Mouse (Mus musculus) heart, embryonic 16.5 days (tissue): ENCODE data around the gene Rapgef4. TPM values are rescaled to one million over a fixed set of nuclear protein-coding genes. Genes with fewer than 3 reads are reported as not detected.
A peak's percentile ranks its signal among the peaks of the same experiment; 100 is the strongest.
"Not testable (repeated sequence)": the region's sequence is repeated elsewhere in the genome, so short reads cannot be mapped to it uniquely, and the experiment has no call there.

Experiments used
- ATAC-seq: fragments of 200-750 bp; cut with Nextera tagmentation; replicated peaks from 2 replicates; pipeline ENCODE4 v1.8.0; 2017; ENCODE audit warnings: moderate number of reproducible peaks; ENCODE audit not compliant: insufficient read depth, low FRiP score; ENCODE audit errors: extremely low read depth
- H3K27ac ChIP-seq: fragments of 300-500 bp; sonication (generic); 2 replicates; pipeline ENCODE4 v1.5.1; 2014; ENCODE audit warnings: mild to moderate bottlenecking, low read length, control low read depth, moderate library complexity
- H3K27me3 ChIP-seq: fragments of 300-500 bp; sonication (generic); 2 replicates; pipeline ENCODE4 v1.6.1; 2014; ENCODE audit warnings: low read length, mixed read lengths; ENCODE audit not compliant: control insufficient read depth, insufficient read depth
- H3K36me3 ChIP-seq: fragments of 300-500 bp; sonication (generic); 2 replicates; pipeline ENCODE4 v1.6.1; 2014; ENCODE audit not compliant: control insufficient read depth, insufficient read depth
- H3K4me1 ChIP-seq: fragments of 300-500 bp; sonication (generic); 2 replicates; pipeline ENCODE4 v1.6.1; 2014; ENCODE audit warnings: low read length, mixed read lengths; ENCODE audit not compliant: control insufficient read depth, insufficient read depth
- H3K4me2 ChIP-seq: fragments of 300-500 bp; sonication (generic); 2 replicates; pipeline ENCODE4 v1.6.1; 2014; ENCODE audit warnings: low read depth, mild to moderate bottlenecking, control low read depth, low read length
- H3K4me3 ChIP-seq: fragments of 300-500 bp; sonication (generic); 2 replicates; pipeline ENCODE4 v1.5.1; 2014; ENCODE audit warnings: mild to moderate bottlenecking, control low read depth, low read length
- H3K9ac ChIP-seq: fragments of 300-500 bp; sonication (generic); 2 replicates; pipeline ENCODE4 v1.6.1; 2014; ENCODE audit warnings: low read length, control low read depth
- H3K9me3 ChIP-seq: fragments of 300-500 bp; sonication (generic); replicated peaks from 2 replicates; pipeline ENCODE4 v1.6.1; 2016; ENCODE audit warnings: low read length; ENCODE audit not compliant: control insufficient read depth
- WGBS: fragments of 180-500 bp; shearing (Covaris S2); extraction: QIAGEN DNeasy Blood & Tissue Kit; methylation state at CpG from one replicate; pipeline ENCODE4 v1.1.7; 2014; 5-methylcytosine and 5-hydroxymethylcytosine counted together
- polyA plus RNA-seq: library from polyadenylated mRNA; unstranded; fragments of >200 nt; fragmentation: Nextera tagmentation; extraction: Ambion mirVana; gene quantifications from 2 replicates; pipeline ENCODE4 v1.2.1, GENCODE M21; 2015

Rapgef4 gene
- polyA plus RNA-seq, 1 experiment from 2014 or later: 4.1 TPM

DNA sequence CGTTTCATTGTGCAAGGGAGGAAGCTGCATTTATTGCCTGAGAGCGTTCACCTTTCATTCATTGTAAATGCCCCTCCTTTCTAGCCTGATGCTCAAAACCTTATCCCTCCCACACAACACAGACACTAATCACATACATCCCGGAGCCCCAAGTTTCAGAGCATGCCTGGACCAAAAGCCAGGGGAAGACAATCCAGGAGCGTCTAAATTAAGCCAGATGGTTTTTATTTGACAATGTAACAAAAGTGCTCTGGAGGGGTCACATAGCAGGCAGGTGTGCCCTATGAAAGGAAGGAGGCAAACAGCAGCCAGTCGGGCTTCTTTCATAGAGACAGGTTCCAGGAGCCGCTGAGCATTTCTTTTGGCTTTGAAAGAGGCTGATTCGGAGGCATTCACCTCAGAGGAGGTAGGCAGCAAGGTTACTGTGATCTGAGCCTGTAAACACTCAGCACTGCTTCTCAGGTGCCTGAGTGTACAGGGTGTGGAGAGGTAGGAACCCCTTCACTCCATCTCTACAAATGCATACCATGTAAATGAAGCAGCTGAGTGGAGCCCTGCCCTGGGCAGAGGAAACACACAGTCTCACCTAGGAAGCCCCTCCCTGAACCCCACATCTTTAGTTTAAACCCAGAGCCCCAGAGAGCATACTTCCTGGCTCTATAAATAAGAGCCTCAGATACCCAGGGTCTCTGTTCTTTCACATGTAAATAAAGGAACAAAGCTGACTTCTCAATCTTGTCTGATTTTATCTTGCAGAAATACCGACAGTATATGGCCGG is 155.6 kb downstream of the Rapgef4 start:
- Histone ChIP-seq H3K27me3 (no peaks in the 10 kb centered on the region), H3K36me3 (no peaks in the 10 kb centered on the region), H3K9me3 (no peaks in the 10 kb centered on the region), H3K4me3 (no peak overlapping the region), H3K27ac (no peak overlapping the region), H3K4me2 (no peak overlapping the region), H3K9ac (no peak overlapping the region), H3K4me1 (peaks cover 4% of the 10 kb centered on the region; the same call in 1 of the 2 replicates)
- WGBS: 55% methylated on average over 9 of the region's 9 CpGs
- no peak for ATAC-seq

DNA sequence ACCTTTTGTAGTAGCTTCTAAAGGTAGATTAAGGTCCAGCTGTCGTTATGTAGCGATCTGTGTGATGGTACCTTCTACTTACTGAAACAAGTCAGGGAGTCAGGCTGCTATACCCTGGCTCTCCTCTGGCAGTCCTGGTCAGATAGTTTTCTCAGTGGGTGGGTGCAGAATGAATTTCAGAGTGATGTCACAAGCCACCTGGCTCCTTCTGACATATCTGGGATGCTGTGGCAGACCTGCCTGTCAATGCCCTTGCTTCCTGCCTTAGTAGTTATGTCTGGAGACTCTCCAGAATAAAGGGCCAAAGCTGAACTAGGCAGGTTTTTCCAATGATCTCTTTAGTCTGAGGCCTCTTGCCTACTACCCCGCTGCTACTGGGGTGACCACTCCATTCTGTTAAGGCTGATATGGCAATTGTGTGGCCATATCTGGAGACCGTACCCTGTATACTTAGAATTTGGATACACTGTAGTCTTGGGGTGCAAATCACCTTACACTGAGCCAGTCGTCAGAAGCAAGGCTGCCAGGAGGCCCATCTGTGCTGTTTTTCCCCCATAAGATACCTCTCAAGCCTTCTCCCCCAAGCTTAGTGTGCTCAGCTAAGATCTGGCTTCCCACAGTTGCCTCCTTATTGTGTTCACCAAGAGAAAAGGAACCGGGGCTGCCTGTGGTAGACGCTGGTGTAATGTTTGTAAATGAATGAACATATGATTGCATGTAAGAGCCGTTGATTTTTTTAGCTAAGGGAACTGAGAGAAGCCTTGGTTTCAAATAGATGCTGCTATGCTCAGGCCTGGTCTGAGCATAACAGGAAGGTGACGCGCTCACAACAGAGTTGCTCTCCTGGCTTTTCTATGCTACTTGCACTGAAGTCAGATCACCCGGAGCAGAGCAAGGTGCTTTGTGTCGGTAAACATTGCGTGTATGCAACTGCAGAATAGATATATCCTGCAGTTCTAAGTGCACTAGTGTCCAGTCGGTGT is 159.1 kb downstream of the Rapgef4 start:
- no peak overlapping the region for H3K9ac ChIP-seq
- WGBS: 84% methylated on average over 14 of the region's 14 CpGs

DNA sequence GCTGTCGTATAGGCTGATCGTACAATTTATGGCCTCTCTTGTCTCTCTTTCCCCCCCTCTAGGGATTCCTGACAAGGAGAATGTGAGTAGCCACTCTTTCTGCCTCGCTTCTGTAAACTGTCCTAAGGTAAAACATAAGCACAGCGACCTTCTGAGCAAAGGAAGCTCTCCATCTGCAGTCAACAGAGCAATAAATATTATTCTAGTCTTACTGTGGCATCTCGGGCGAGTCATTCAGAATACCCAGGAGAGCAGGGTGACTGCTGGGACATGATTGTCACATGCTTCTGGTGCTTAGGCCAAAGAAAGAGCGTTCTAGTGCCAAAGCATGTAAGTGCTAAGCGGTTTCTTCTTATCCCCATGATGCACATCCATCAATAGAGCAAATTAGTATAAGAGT is 160.1 kb downstream of the Rapgef4 start:
- 78% methylated on average over 8 of the region's 8 CpGs for WGBS
- no peak overlapping the region for H3K4me2 ChIP-seq
- no peaks in the 10 kb centered on the region for H3K36me3 ChIP-seq
- no peak overlapping the region for H3K4me3 ChIP-seq
- peaks cover 11% of the 10 kb centered on the region for H3K4me1 ChIP-seq
- H3K9me3 ChIP-seq: no peaks in the 10 kb centered on the region
- no peak overlapping the region for H3K9ac ChIP-seq
- ATAC-seq: no peak
- H3K27ac ChIP-seq: no peak overlapping the region
- H3K27me3 ChIP-seq: no peaks in the 10 kb centered on the region

More for the DNA sequence above, 159.1 kb downstream of the Rapgef4 start:
- ATAC-seq: no peak
- Histone ChIP-seq H3K27ac (no peak overlapping the region), H3K27me3 (no peaks in the 10 kb centered on the region), H3K4me3 (no peak overlapping the region), H3K9me3 (no peaks in the 10 kb centered on the region), H3K4me1 (peaks cover 8% of the 10 kb centered on the region; the same call in 1 of the 2 replicates), H3K4me2 (no peak overlapping the region), H3K36me3 (no peaks in the 10 kb centered on the region)

DNA sequence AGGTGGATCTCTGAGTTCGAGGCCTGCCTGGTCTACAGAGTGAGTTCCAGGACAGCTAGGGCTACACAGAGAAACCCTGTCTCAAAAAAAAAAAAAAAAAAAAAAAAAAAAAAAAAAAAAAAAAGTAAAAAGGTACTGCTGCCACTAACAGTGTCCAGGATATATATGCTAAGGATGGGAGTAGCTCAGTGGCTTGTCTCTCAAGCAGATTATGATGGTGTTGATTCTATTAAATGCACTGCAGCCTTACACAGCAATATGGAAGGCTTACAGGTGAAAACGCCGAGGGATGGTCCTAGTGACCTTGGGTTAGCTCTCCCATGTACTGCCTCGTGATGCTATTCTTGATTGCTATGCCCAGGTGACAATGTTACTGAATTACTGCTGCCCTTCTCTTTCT is 160.7 kb downstream of the Rapgef4 start:
- peaks cover 11% of the 10 kb centered on the region for H3K4me1 ChIP-seq
- not testable (repeated sequence) for H3K9me3 ChIP-seq, H3K36me3 ChIP-seq, H3K9ac ChIP-seq, H3K27ac ChIP-seq, H3K4me3 ChIP-seq, H3K27me3 ChIP-seq, ATAC-seq, H3K4me2 ChIP-seq
- WGBS: 83% methylated on average over 4 of the region's 4 CpGs

DNA sequence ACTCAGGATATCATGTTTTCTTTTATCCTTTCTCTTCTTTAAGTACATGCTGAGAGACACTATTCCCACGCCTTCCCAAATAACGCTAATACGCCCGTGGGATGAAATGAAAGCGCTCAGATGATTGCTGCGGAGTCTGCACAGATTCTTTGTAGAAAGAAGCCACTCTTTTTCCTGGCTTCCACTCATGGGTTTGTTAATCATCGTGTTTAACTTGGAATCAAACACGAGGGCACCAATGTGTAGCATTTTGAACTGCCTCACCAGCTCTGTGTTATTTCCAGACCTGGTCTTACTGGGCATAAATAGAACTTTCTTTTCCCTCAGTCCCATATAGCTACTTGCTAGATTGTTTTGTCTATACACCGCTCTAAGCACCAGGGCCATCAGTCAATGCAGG is 162.4 kb downstream of the Rapgef4 start:
- 78% methylated on average over 9 of the region's 9 CpGs for WGBS
- ATAC-seq: no peak

DNA sequence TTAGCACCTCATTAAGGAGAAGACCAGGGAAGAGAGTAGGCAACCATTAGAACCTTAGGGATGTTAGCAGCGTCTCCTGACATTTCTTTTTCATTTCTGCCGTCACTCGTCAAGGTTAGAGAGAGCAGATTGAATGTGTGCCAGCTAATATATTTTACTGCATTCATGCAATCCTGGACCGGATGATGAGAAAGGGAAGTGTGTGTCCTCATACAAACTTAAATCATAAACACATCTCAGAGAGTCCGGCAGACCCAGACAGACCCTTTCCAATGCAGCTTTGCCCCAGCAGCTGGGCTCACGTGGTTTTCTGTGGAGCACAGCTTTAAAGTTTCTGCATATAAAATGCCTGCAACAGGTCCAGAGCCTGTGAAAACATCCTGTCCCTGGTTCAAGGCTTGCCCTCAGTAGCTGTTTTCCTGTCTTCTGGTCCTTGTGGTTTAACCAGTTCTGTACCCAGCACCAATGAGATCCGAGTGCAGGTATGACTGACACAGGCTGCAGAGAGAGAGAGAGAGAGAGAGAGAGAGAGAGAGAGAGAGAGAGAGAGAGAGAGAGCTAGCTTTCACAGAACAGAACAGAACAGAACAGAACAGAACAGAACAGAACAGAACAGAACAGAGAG is 163.6 kb downstream of the Rapgef4 start:
- Histone ChIP-seq H3K27me3 (no peaks in the 10 kb centered on the region), H3K9ac (no peak overlapping the region), H3K4me3 (no peak overlapping the region), H3K9me3 (no peaks in the 10 kb centered on the region), H3K36me3 (no peaks in the 10 kb centered on the region), H3K4me2 (no peak overlapping the region), H3K4me1 (peaks cover 10% of the 10 kb centered on the region), H3K27ac (no peak overlapping the region)
- no peak for ATAC-seq
- WGBS: 48% methylated on average over 7 of the region's 7 CpGs

More for the DNA sequence above, 162.4 kb downstream of the Rapgef4 start:
- no peak overlapping the region for H3K9ac ChIP-seq
- no peaks in the 10 kb centered on the region for H3K36me3 ChIP-seq
- H3K4me1 ChIP-seq: peaks cover 8% of the 10 kb centered on the region
- H3K4me2 ChIP-seq: no peak overlapping the region
- H3K27ac ChIP-seq: no peak overlapping the region
- no peaks in the 10 kb centered on the region for H3K27me3 ChIP-seq
- no peak overlapping the region for H3K4me3 ChIP-seq
- H3K9me3 ChIP-seq: no peaks in the 10 kb centered on the region

DNA sequence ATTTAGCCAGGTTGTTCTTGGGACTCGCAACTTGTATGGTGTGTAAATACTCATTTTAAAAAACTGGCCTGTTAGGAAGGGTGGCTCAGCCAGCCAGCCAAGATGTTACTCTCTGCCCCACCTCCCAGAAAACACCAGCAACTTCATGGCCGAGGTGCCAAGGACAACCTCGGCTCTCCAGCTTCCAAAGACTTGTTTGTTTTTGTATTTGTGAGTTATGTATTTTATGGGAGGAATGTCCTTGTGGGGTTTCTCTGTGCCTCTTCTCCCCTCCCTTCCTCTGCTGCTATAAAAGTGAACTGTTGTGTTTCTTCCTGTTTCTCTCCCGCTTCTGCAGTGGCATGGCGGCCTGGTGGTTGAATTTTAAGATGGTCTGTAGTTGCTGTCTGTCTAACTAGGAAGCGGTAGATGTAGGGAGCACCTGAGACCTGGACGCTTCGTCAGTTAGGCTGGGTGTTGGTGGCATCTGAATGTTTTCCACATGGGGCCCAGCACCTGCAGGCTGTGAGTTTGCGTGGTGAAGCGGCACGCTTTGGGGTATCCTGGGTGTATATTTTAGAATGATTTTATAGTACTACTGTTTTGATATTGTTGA is 164.3 kb downstream of the Rapgef4 start:
- peak overlapping the region; percentile 43; the same call in 1 of the 2 replicates for H3K27ac ChIP-seq
- H3K9ac ChIP-seq: no peak overlapping the region

DNA sequence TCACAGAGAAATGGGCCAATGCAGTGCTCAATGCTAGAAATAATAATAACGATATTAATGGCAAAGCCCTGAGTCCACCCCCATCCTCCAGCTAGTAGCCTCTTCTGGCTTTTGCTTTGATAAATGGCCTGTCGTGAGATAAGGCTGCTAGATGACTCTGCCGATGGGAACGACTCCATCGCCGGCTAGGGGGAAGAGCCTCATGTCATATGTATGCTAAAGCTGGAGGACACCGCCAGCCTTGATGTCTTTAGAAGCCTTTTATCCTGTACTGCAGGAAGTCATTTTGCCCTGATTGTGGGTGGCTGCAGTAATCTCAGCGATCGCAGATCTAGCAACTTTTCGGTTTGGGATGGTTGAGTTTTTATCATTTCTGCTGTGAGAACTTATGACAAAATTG is 165.0 kb downstream of the Rapgef4 start:
- WGBS: 34% methylated on average over 10 of the region's 10 CpGs
- no peak overlapping the region for H3K27ac ChIP-seq
- H3K9ac ChIP-seq: no peak overlapping the region
- no peak overlapping the region; the same call in 1 of the 2 replicates for H3K4me3 ChIP-seq
- no peak overlapping the region for H3K4me2 ChIP-seq
- H3K4me1 ChIP-seq: peaks cover 10% of the 10 kb centered on the region
- no peak for ATAC-seq
- no peaks in the 10 kb centered on the region for H3K9me3 ChIP-seq
- no peaks in the 10 kb centered on the region for H3K36me3 ChIP-seq
- no peaks in the 10 kb centered on the region for H3K27me3 ChIP-seq

More for the DNA sequence above, 164.3 kb downstream of the Rapgef4 start:
- H3K4me1 ChIP-seq: peaks cover 10% of the 10 kb centered on the region
- H3K27me3 ChIP-seq: no peaks in the 10 kb centered on the region
- no peak overlapping the region for H3K4me3 ChIP-seq
- no peaks in the 10 kb centered on the region for H3K36me3 ChIP-seq
- no peaks in the 10 kb centered on the region for H3K9me3 ChIP-seq
- no peak overlapping the region for H3K4me2 ChIP-seq
- no peak for ATAC-seq
- 81% methylated on average over 11 of the region's 11 CpGs for WGBS
